Mouse (Mus musculus): Measurements from ENCODE around the gene Hsd17b3.

DNA sequence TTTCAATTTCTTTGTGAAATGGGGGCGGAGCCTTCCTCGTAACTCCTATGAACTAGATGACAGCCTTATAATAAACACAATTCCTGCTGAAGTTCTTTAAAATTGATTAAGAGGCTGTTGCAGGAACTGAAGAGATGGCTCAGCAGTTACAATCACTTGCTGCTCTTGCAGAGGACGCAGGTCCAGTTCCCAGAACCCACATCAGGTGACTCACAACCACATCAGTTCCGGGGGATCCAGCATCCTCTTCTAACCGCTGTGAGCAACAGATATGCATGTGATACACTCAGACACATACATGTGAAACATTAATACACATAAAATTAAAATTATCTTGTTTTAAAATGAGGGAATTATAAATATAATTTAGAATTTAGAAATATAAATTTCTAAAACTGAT lies 11.4 kb downstream of the Hsd17b3 start:
- TF ChIP-seq POLR2A (IDR thresholded peaks at IDR 0.05; ENCODE audit: control insufficient read depth, low read depth, low read length) (no peak), CTCF (IDR thresholded peaks at IDR 0.05; ENCODE audit: control insufficient read depth, insufficient read depth, insufficient replicate concordance, low read depth, low read length) (no peak)

Measured in testis, adult 2 months (tissue).